Mouse (Mus musculus) embryonic facial prominence, embryonic 14.5 days (tissue): Measurements from ENCODE around the gene Sipa1l1. TPM values are rescaled to one million over a fixed set of nuclear protein-coding genes. Genes with fewer than 3 reads are reported as not detected.

Source experiments
- ATAC-seq: fragments of 200-750 bp; cut with Nextera tagmentation; 2 replicates; pipeline ENCODE4 v1.8.0; 2017; ENCODE audit warnings: low read depth, moderate number of reproducible peaks, moderate TSS enrichment
- DNase-seq: peaks from one replicate; pipeline ENCODE4 v3.0.0-alpha.2; 2015; ENCODE audit warnings: low spot score
- H3K27ac ChIP-seq: fragments of 300-500 bp; sonication (generic); replicated peaks from 2 replicates; pipeline ENCODE4 v1.5.1; 2014; ENCODE audit warnings: low read depth, mild to moderate bottlenecking, low read length, moderate library complexity
- H3K27me3 ChIP-seq: fragments of 300-500 bp; sonication (generic); replicated peaks from 2 replicates; pipeline ENCODE4 v1.6.1; 2014; ENCODE audit warnings: low read length; ENCODE audit not compliant: control insufficient read depth, insufficient read depth
- H3K36me3 ChIP-seq: fragments of 300-500 bp; sonication (generic); 2 replicates; pipeline ENCODE4 v1.6.1; 2014; ENCODE audit warnings: low read length, mixed read lengths; ENCODE audit not compliant: control insufficient read depth, insufficient read depth
- H3K4me1 ChIP-seq: fragments of 300-500 bp; sonication (generic); 2 replicates; pipeline ENCODE4 v1.6.1; 2014; ENCODE audit warnings: antibody characterized with exemption, low read length; ENCODE audit not compliant: control insufficient read depth, insufficient read depth
- H3K4me2 ChIP-seq: fragments of 300-500 bp; sonication (generic); 2 replicates; pipeline ENCODE4 v1.6.1; 2014; ENCODE audit warnings: low read depth, mild to moderate bottlenecking, low read length, moderate library complexity, mixed read lengths
- H3K4me3 ChIP-seq: fragments of 300-500 bp; sonication (generic); 2 replicates; pipeline ENCODE4 v1.5.1; 2014; ENCODE audit warnings: low read depth, mild to moderate bottlenecking, low read length
- H3K9ac ChIP-seq: fragments of 300-500 bp; sonication (generic); 2 replicates; pipeline ENCODE4 v1.6.1; 2014; ENCODE audit warnings: low read depth, mild to moderate bottlenecking, low read length, moderate library complexity, mixed read lengths
- H3K9me3 ChIP-seq: fragments of 300-500 bp; sonication (generic); 2 replicates; pipeline ENCODE4 v1.6.1; 2016; ENCODE audit warnings: low read length; ENCODE audit not compliant: control insufficient read depth
- WGBS: fragments of 180-500 bp; shearing (Covaris S2); extraction: QIAGEN DNeasy Blood & Tissue Kit; methylation state at CpG from one replicate; pipeline ENCODE4 v1.1.7; 2014; 5-methylcytosine and 5-hydroxymethylcytosine counted together
- polyA plus RNA-seq: library from polyadenylated mRNA; unstranded; fragments of >200 nt; fragmentation: Nextera tagmentation; extraction: Ambion mirVana; gene quantifications from 2 replicates; pipeline ENCODE4 v1.2.1, GENCODE M21; 2014

Sipa1l1 gene
- polyA plus RNA-seq, 1 experiment from 2014 or later: 23.8 TPM

GRCm38 (mm10) chr12:82340196-82340918, 171.2 kb downstream of the Sipa1l1 start:
- WGBS: 70% methylated on average over 6 of the region's 6 CpGs
- H3K4me2 ChIP-seq: peak overlapping the region; percentile 56; the same call in 1 of the 2 replicates
- no peaks in the 10 kb centered on the region for H3K9me3 ChIP-seq
- ATAC-seq (no peak), DNase-seq (no peak)
- H3K9ac ChIP-seq: no peak overlapping the region
- H3K4me3 ChIP-seq: peak overlapping the region; percentile 23; the same call in 1 of the 2 replicates
- H3K36me3 ChIP-seq: peaks cover 16% of the 10 kb centered on the region
- H3K27me3 ChIP-seq: no peaks in the 10 kb centered on the region
- H3K4me1 ChIP-seq: peaks cover 10% of the 10 kb centered on the region
- no peak overlapping the region for H3K27ac ChIP-seq

- no peak overlapping the region for H3K4me3 ChIP-seq
- H3K27ac ChIP-seq: no peak overlapping the region
- peaks cover 10% of the 10 kb centered on the region for H3K4me1 ChIP-seq
- no peak for DNase-seq
- no peaks in the 10 kb centered on the region for H3K9me3 ChIP-seq
- ATAC-seq: no peak
- 90% methylated on average over 8 of the region's 8 CpGs for WGBS
- H3K9ac ChIP-seq: no peak overlapping the region
- H3K27me3 ChIP-seq: no peaks in the 10 kb centered on the region
- H3K36me3 ChIP-seq: peaks cover 16% of the 10 kb centered on the region
- no peak overlapping the region for H3K4me2 ChIP-seq
Measured at GRCm38 (mm10) chr12:82341181-82341580, 172.1 kb downstream of the Sipa1l1 start.

GRCm38 (mm10) chr12:82341696-82342095, 172.6 kb downstream of the Sipa1l1 start:
- H3K9me3 ChIP-seq: no peaks in the 10 kb centered on the region
- no peak overlapping the region for H3K4me2 ChIP-seq
- 99% methylated on average over 9 of the region's 9 CpGs for WGBS
- H3K36me3 ChIP-seq: peaks cover 16% of the 10 kb centered on the region
- ATAC-seq (no peak), DNase-seq (no peak)
- no peak overlapping the region for H3K27ac ChIP-seq
- H3K9ac ChIP-seq: no peak overlapping the region
- no peaks in the 10 kb centered on the region for H3K27me3 ChIP-seq
- H3K4me3 ChIP-seq: no peak overlapping the region
- H3K4me1 ChIP-seq: peaks cover 10% of the 10 kb centered on the region

- Histone ChIP-seq H3K27me3 (no peaks in the 10 kb centered on the region), H3K36me3 (no peaks in the 10 kb centered on the region), H3K9me3 (no peaks in the 10 kb centered on the region), H3K27ac (no peak overlapping the region), H3K9ac (no peak overlapping the region), H3K4me1 (peaks cover 2% of the 10 kb centered on the region; the same call in 1 of the 2 replicates), H3K4me3 (no peak overlapping the region), H3K4me2 (no peak overlapping the region)
- 92% methylated on average over 9 of the region's 11 CpGs for WGBS
- DNase-seq (no peak), ATAC-seq (no peak)
Measured at GRCm38 (mm10) chr12:82350082-82350481, 181.0 kb downstream of the Sipa1l1 start.

GRCm38 (mm10) chr12:82350891-82351290, 181.8 kb downstream of the Sipa1l1 start:
- 78% methylated on average over 6 of the region's 6 CpGs for WGBS
- H3K9me3 ChIP-seq: no peaks in the 10 kb centered on the region
- peaks cover 5% of the 10 kb centered on the region; the same call in 1 of the 2 replicates for H3K4me1 ChIP-seq
- no peak for DNase-seq
- no peak overlapping the region for H3K9ac ChIP-seq
- no peaks in the 10 kb centered on the region for H3K27me3 ChIP-seq
- H3K4me3 ChIP-seq: no peak overlapping the region
- H3K36me3 ChIP-seq: no peaks in the 10 kb centered on the region
- H3K27ac ChIP-seq: no peak overlapping the region
- H3K4me2 ChIP-seq: no peak overlapping the region
- ATAC-seq: no peak

- ATAC-seq (no peak), DNase-seq (no peak)
- Histone ChIP-seq H3K9ac (no peak overlapping the region), H3K4me1 (peaks cover 5% of the 10 kb centered on the region; the same call in 1 of the 2 replicates), H3K9me3 (no peaks in the 10 kb centered on the region), H3K36me3 (peaks cover 12% of the 10 kb centered on the region), H3K27me3 (no peaks in the 10 kb centered on the region), H3K4me2 (no peak overlapping the region), H3K4me3 (no peak overlapping the region), H3K27ac (no peak overlapping the region)
- WGBS: 64% methylated on average over 2 of the region's 2 CpGs
Measured at GRCm38 (mm10) chr12:82353660-82354059, 184.5 kb downstream of the Sipa1l1 start.

GRCm38 (mm10) chr12:82355419-82356149, 186.5 kb downstream of the Sipa1l1 start:
- peaks cover 5% of the 10 kb centered on the region; the same call in 1 of the 2 replicates for H3K4me1 ChIP-seq
- WGBS: 57% methylated on average over 10 of the region's 10 CpGs
- H3K36me3 ChIP-seq: peaks cover 16% of the 10 kb centered on the region
- no peak for DNase-seq
- ATAC-seq: no peak
- H3K4me3 ChIP-seq: no peak overlapping the region
- no peak overlapping the region for H3K4me2 ChIP-seq
- no peak overlapping the region for H3K27ac ChIP-seq
- no peak overlapping the region for H3K9ac ChIP-seq
- no peaks in the 10 kb centered on the region for H3K27me3 ChIP-seq
- H3K9me3 ChIP-seq: no peaks in the 10 kb centered on the region

GRCm38 (mm10) chr12:82356476-82356875, 187.4 kb downstream of the Sipa1l1 start:
- Histone ChIP-seq H3K9ac (no peak overlapping the region), H3K4me1 (peaks cover 5% of the 10 kb centered on the region; the same call in 1 of the 2 replicates), H3K4me2 (no peak overlapping the region), H3K9me3 (no peaks in the 10 kb centered on the region), H3K27ac (no peak overlapping the region), H3K27me3 (no peaks in the 10 kb centered on the region), H3K4me3 (no peak overlapping the region), H3K36me3 (peaks cover 16% of the 10 kb centered on the region)
- DNase-seq: no peak
- WGBS: 74% methylated on average over 2 of the region's 2 CpGs
- no peak for ATAC-seq
